Mouse (Mus musculus): Measurements from ENCODE around the gene 2010106E10Rik. TPM values are rescaled to one million over a fixed set of nuclear protein-coding genes. Genes with fewer than 3 reads are reported as not detected.
A peak's percentile ranks its signal among the peaks of the same experiment; 100 is the strongest.

Gene 2010106E10Rik
- total RNA-seq (2021): not detected
- long read RNA-seq, experiment 1: 0 reads
- long read RNA-seq, experiment 2: 0 reads

- no peak for DNase-seq
Observed at GRCm38 (mm10) chrX:112494974-112495373, at the start of gene 2010106E10Rik. Gene 2010106E10Rik, plus strand, starts transcription at chrX:112495274.

- DNase-seq: no peak
Observed at GRCm38 (mm10) chrX:112505651-112506050, 10.6 kb downstream of the 2010106E10Rik start.

GRCm38 (mm10) chrX:112524755-112525154, 29.7 kb downstream of the 2010106E10Rik start:
- no peak for DNase-seq

- DNase-seq: no peak
Observed at GRCm38 (mm10) chrX:112543115-112543514, 48.0 kb downstream of the 2010106E10Rik start.

GRCm38 (mm10) chrX:112567716-112568115, 72.6 kb downstream of the 2010106E10Rik start:
- peak; percentile 3 for DNase-seq

GRCm38 (mm10) chrX:112600511-112601305, 105.6 kb downstream of the 2010106E10Rik start, which contains the start of gene Zfp711:
Gene Zfp711, plus strand, starts transcription at chrX:112600526.
- peak; percentile 13 for DNase-seq

- DNase-seq: peak; percentile 9
Observed at GRCm38 (mm10) chrX:112601306-112602120, 106.4 kb downstream of the 2010106E10Rik start.

Other genes starting within 250 kb of the 2010106E10Rik start
- gene Apool, start 183.9 kb upstream of the 2010106E10Rik start, total RNA-seq (2021): 10 to 100 TPM; 61.8 to 62.8 TPM
- gene Satl1, start 88.5 kb upstream of the 2010106E10Rik start, total RNA-seq (2021): not detected
- 1 to 10 TPM; 1.2 to 1.4 TPM for gene Zfp711, start 105.3 kb downstream of the 2010106E10Rik start, total RNA-seq (2021)
- gene Pof1b, start 203.4 kb downstream of the 2010106E10Rik start, total RNA-seq (2021): not detected